35 mouse cellular contexts compared by ENCODE assay signal in the genomic region with DNA sequence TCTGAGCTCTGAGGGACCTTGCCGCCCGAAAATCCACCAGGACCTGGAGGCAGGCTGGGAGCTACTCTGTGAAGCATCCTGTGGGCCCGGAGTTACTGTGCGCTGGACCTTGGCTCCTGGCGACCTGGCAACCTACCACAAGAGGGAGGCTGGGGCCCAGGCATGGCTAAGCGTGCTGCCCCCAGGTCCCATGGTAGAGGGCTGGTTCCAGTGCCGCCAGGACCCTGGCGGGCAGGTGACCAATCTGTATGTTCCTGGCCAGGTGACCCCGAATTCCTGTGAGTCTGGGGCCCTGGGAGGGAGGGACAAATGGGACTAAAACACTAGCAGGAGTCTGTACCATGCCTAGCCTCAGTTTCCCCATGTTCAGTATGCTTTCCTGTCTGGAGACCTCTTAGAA. TPM values are rescaled to one million over a fixed set of nuclear protein-coding genes. Genes with fewer than 3 reads are reported as not detected.
DNase-seq lines count a peak whose midpoint lies in the region; ATAC-seq and TF ChIP-seq lines count a peak whose summit lies in the region.
"Had no signal": no experiment of that assay in that cellular context is flagged by ENCODE, and none has a peak within 500 bp of the region (broad histone marks: within the 10 kb centered on the region; RNA-seq: fewer than 3 reads in every experiment).

No protein-coding gene starts in this region.

- 0 out of 2 replicates have a peak overlapping the region, but pooled peaks have one; percentile 21 for H3K9ac ChIP-seq in intestine, embryonic 16.5 days (ENCODE audit: low read depth, low read length)
- H3K9ac ChIP-seq in intestine, embryonic 15.5 days = no peak overlapping the region
- H3K9ac ChIP-seq in CH12.LX (ENCODE audit: insufficient read depth, low read depth) (no peak overlapping the region; the same call in 1 of the 2 replicates), ES-Bruce4 (ENCODE audit: low read depth, poor library complexity, severe bottlenecking) (no peak overlapping the region)
- H3K9ac ChIP-seq: forebrain, embryonic 13.5 days; heart, embryonic 13.5 days; hindbrain, embryonic 14.5 days had no signal

- H3K27ac ChIP-seq in intestine, embryonic 16.5 days (ENCODE audit: low read length) = no peak overlapping the region
- H3K27ac ChIP-seq in intestine, embryonic 15.5 days = no peak overlapping the region
- H3K27ac ChIP-seq in CH12.LX (ENCODE audit: insufficient read depth, low read depth) (peak overlapping the region; percentile 3), ES-Bruce4 (ENCODE audit: insufficient read depth, low read length) (no peak overlapping the region)
- H3K27ac ChIP-seq: forebrain, embryonic 10.5 days; forebrain, embryonic 13.5 days; heart, adult 2 months; heart, embryonic 10.5 days; heart, embryonic 13.5 days; hindbrain, embryonic 14.5 days; hindbrain, postnatal 0 days had no signal

- TF ChIP-seq RAD21 in CH12.LX (IDR thresholded peaks at IDR 0.05; ENCODE audit: low read depth, low read length) = peak; percentile 3; the same call in 1 of the 2 replicates

- 69% methylated on average over 9 of the region's 9 CpGs for WGBS in intestine, embryonic 16.5 days
- WGBS in intestine, embryonic 15.5 days = 82% methylated on average over 9 of the region's 9 CpGs

- no peaks in the 10 kb centered on the region for H3K27me3 ChIP-seq in intestine, embryonic 16.5 days (replicated peaks; ENCODE audit: control insufficient read depth, insufficient read depth, low read length)
- no peaks in the 10 kb centered on the region for H3K27me3 ChIP-seq in intestine, embryonic 15.5 days (replicated peaks)
- no peaks in the 10 kb centered on the region for H3K27me3 ChIP-seq in CH12.LX (replicated peaks)
- H3K27me3 ChIP-seq in ES-Bruce4 (ENCODE audit: control insufficient read depth, insufficient read depth, low read length, poor library complexity, severe bottlenecking) = no peaks in the 10 kb centered on the region
- H3K27me3 ChIP-seq: forebrain, embryonic 13.5 days; Patski had no signal

- H3K4me2 ChIP-seq in intestine, embryonic 16.5 days (ENCODE audit: low read depth, low read length) = no peak overlapping the region
- H3K4me2 ChIP-seq in intestine, embryonic 15.5 days (replicated peaks) = no peak overlapping the region
- 0 out of 2 replicates have a peak overlapping the region, but pooled peaks have one; percentile 65 for H3K4me2 ChIP-seq in CH12.LX (ENCODE audit: insufficient read depth, low read depth, poor library complexity, severe bottlenecking)
- H3K4me2 ChIP-seq: forebrain, embryonic 13.5 days; heart, embryonic 13.5 days; hindbrain, embryonic 14.5 days had no signal

- H3K4me1 ChIP-seq in intestine, embryonic 16.5 days (ENCODE audit: control insufficient read depth, insufficient read depth, low read length) = peaks cover 12% of the 10 kb centered on the region
- H3K4me1 ChIP-seq in intestine, embryonic 15.5 days (replicated peaks) = peaks cover 19% of the 10 kb centered on the region
- H3K4me1 ChIP-seq in CH12.LX (ENCODE audit: control insufficient read depth in 1 of 2, insufficient read depth in 2 of 2) (peaks cover 29 to 54% of the 10 kb centered on the region in 2 experiments), ES-Bruce4 (ENCODE audit: control insufficient read depth, insufficient read depth, low read length) (peaks cover 4% of the 10 kb centered on the region)

- no peak for ATAC-seq in intestine, embryonic 16.5 days
- ATAC-seq in intestine, embryonic 15.5 days = no peak
- ATAC-seq: forebrain, embryonic 13.5 days; forebrain, embryonic 16.5 days; hindbrain, postnatal 0 days; inflammation-experienced regulatory T-cells, adult 6 months; Patski had no signal

- in situ Hi-C loops in CH12.LX (cut with MboI; ENCODE audit: low pct_ligation_motif_present, low pct_unique_long_range_greater_than_20kb, low sequenced_read_pairs) = no loop called here

- no peak overlapping the region for H3K4me3 ChIP-seq in intestine, embryonic 16.5 days (ENCODE audit: low read length)
- no peak overlapping the region for H3K4me3 ChIP-seq in intestine, embryonic 15.5 days (replicated peaks)
- H3K4me3 ChIP-seq in CH12.LX (replicated peaks in 1 of 3; ENCODE audit: low read depth in 2 of 3, low read length in 2 of 3, poor library complexity in 1 of 3) (peak overlapping the region in 2 of 3 experiments; percentile 9 to 59), ES-Bruce4 (ENCODE audit: low read depth, low read length) (no peak overlapping the region)
- H3K4me3 ChIP-seq: forebrain, embryonic 10.5 days; forebrain, embryonic 13.5 days; heart, adult 2 months; heart, embryonic 10.5 days; heart, embryonic 13.5 days had no signal

- peaks cover 11% of the 10 kb centered on the region; the same call in 1 of the 2 replicates for H3K79me2 ChIP-seq in CH12.LX (replicated peaks; ENCODE audit: control insufficient read depth, extremely low read depth, insufficient read depth, poor library complexity, severe bottlenecking)

- TF ChIP-seq EP300 in CH12.LX (IDR thresholded peaks at IDR 0.05; ENCODE audit: low read length) = no peak
- TF ChIP-seq EP300 in ES-Bruce4 (IDR thresholded peaks at IDR 0.05; ENCODE audit: insufficient read depth, low read depth, low read length) = no peak

- H3K9me3 ChIP-seq in intestine, embryonic 16.5 days (ENCODE audit: control insufficient read depth, low read length) = no peaks in the 10 kb centered on the region
- H3K9me3 ChIP-seq in intestine, embryonic 15.5 days = no peaks in the 10 kb centered on the region
- no peaks in the 10 kb centered on the region for H3K9me3 ChIP-seq in CH12.LX (replicated peaks; ENCODE audit: low read length)
- no peaks in the 10 kb centered on the region for H3K9me3 ChIP-seq in ES-Bruce4 (replicated peaks; ENCODE audit: control insufficient read depth, insufficient read depth, low read length, poor library complexity, severe bottlenecking)
- H3K9me3 ChIP-seq: forebrain, embryonic 10.5 days; forebrain, embryonic 13.5 days; G1E; heart, embryonic 10.5 days; heart, embryonic 13.5 days had no signal

- no peaks in the 10 kb centered on the region for H3K36me3 ChIP-seq in intestine, embryonic 16.5 days (ENCODE audit: control insufficient read depth, insufficient read depth, low read length)
- no peaks in the 10 kb centered on the region for H3K36me3 ChIP-seq in intestine, embryonic 15.5 days
- H3K36me3 ChIP-seq in CH12.LX (replicated peaks in 1 of 2; ENCODE audit: control insufficient read depth in 1 of 2, insufficient read depth in 1 of 2, low read length in 1 of 2) (peaks cover 0 to 25% of the 10 kb centered on the region in 2 experiments), ES-Bruce4 (ENCODE audit: control insufficient read depth, insufficient read depth, low read length, poor library complexity, severe bottlenecking) (no peaks in the 10 kb centered on the region)
- H3K36me3 ChIP-seq: forebrain, embryonic 10.5 days; heart, embryonic 10.5 days; heart, embryonic 13.5 days had no signal

- DNase-seq in cerebellum, adult 8-10 months = peak; percentile 28
- no peak for DNase-seq in cerebellum, postnatal 10 days
- no peak for DNase-seq in CH12.LX (ENCODE audit: extremely low read depth)
- no peak for DNase-seq in T-cell, adult 2 months (ENCODE audit: low spot score)
- DNase-seq: adrenal gland, adult 2 months; adrenal gland, postnatal 14 days; B cell, adult 2 months; cerebellum, adult 18-20 months; cerebellum, postnatal 36 days; gastrocnemius, postnatal 10 days; gastrocnemius, postnatal 36 days; heart, adult 2 months; heart, postnatal 14 days; heart, postnatal 4 days; kidney, adult 11 months had no signal

- dilution Hi-C loops in CH12.LX (cut with MboI; ENCODE audit: extremely low pct_ligation_motif_present, extremely low pct_unique_long_range_greater_than_20kb, low sequenced_read_pairs) = no loop called here

- TF ChIP-seq POLR2A in CH12.LX (IDR thresholded peaks at IDR 0.05; ENCODE audit: low read depth, low read length) (no peak), ES-Bruce4 (IDR thresholded peaks at IDR 0.05; ENCODE audit: insufficient read depth, low read length) (no peak)

- peak in 1 of 2 experiments; percentile 16; a peak in 2 of 4 replicates for TF ChIP-seq CTCF in CH12.LX (conservative IDR thresholded peaks at IDR 0.05 in 1 of 2, IDR thresholded peaks at IDR 0.05 in 1 of 2; ENCODE audit: low read depth in 2 of 2, low read length in 2 of 2)
- peak; percentile 13 for TF ChIP-seq CTCF in ES-Bruce4 (IDR thresholded peaks at IDR 0.05; ENCODE audit: low read depth, low read length)

RNA-seq across cellular contexts. Expression of a gene that starts 2.1 kb away (rescaled TPM):
- polyA plus RNA-seq in intestine, embryonic 16.5 days (2015; fragmentation: Nextera tagmentation; extraction: Ambion mirVana) = 27.4 and 31.8 TPM in 2 replicates
- 23.6 and 28.6 TPM in 2 replicates for polyA plus RNA-seq in intestine, embryonic 15.5 days (2015; fragmentation: Nextera tagmentation; extraction: Ambion mirVana)
- 62.4 and 110 TPM in 2 replicates for total RNA-seq in CH12.LX (2012; rRNA removed)
- total RNA-seq in CH12.LX (2014; rRNA removed) = 55.4 and 61.9 TPM in 2 replicates
- 167 and 171 TPM in 2 replicates for polyA plus RNA-seq in CH12.LX (2012; ENCODE audit: insufficient read length, low read depth)
- polyA plus RNA-seq in ES-Bruce4 (2011; ENCODE audit: insufficient read depth, insufficient read length, low read depth, missing spikeins) = 1.9 and 2.6 TPM in 2 replicates
- total RNA-seq: adrenal gland, adult 2 months; adrenal gland, postnatal 14 days; G1E; gastrocnemius, adult 18-20 months; gastrocnemius, postnatal 10 days; gastrocnemius, postnatal 36 days; granulocyte monocyte progenitor cell, adult 5-6 weeks; heart, adult 2 months had no signal
- polyA plus RNA-seq: adrenal gland, adult 2 months; G1E; heart, adult 2 months; inflammation-experienced regulatory T-cells, adult 6 months; Patski had no signal

RNA-seq across cellular contexts. Expression of a gene that starts 2.7 kb away (rescaled TPM):
- polyA plus RNA-seq in intestine, embryonic 16.5 days (2015; fragmentation: Nextera tagmentation; extraction: Ambion mirVana) = 56.8 and 64.4 TPM in 2 replicates
- 62.8 and 63.0 TPM in 2 replicates for polyA plus RNA-seq in intestine, embryonic 15.5 days (2015; fragmentation: Nextera tagmentation; extraction: Ambion mirVana)
- total RNA-seq in CH12.LX (2012; rRNA removed) (33.7 and 58.9 TPM in 2 replicates), CH12.LX (2014; rRNA removed) (34.4 and 42.8 TPM in 2 replicates)
- polyA plus RNA-seq in CH12.LX (2012; ENCODE audit: insufficient read length, low read depth) (42.0 and 44.5 TPM in 2 replicates), ES-Bruce4 (2011; ENCODE audit: insufficient read depth, insufficient read length, low read depth, missing spikeins) (11.3 and 14.5 TPM in 2 replicates)

RNA-seq across cellular contexts. Expression of a gene that starts 15.5 kb away (rescaled TPM):
- 120 and 128 TPM in 2 replicates for polyA plus RNA-seq in intestine, embryonic 16.5 days (2015; fragmentation: Nextera tagmentation; extraction: Ambion mirVana)
- 137 and 144 TPM in 2 replicates for polyA plus RNA-seq in intestine, embryonic 15.5 days (2015; fragmentation: Nextera tagmentation; extraction: Ambion mirVana)
- total RNA-seq in CH12.LX (2012; rRNA removed) (335 and 348 TPM in 2 replicates), CH12.LX (2014; rRNA removed) (323 and 331 TPM in 2 replicates)
- polyA plus RNA-seq in CH12.LX (2012; ENCODE audit: insufficient read length, low read depth) (314 and 354 TPM in 2 replicates), ES-Bruce4 (2011; ENCODE audit: insufficient read depth, insufficient read length, low read depth, missing spikeins) (299 and 319 TPM in 2 replicates)

RNA-seq across cellular contexts. Expression of a gene that starts 21.0 kb away (rescaled TPM):
- polyA plus RNA-seq in intestine, embryonic 16.5 days (2015; fragmentation: Nextera tagmentation; extraction: Ambion mirVana) = not detected in 2 replicates
- not detected in 2 replicates for polyA plus RNA-seq in intestine, embryonic 15.5 days (2015; fragmentation: Nextera tagmentation; extraction: Ambion mirVana)
- total RNA-seq in CH12.LX (2012; rRNA removed) (not detected in 2 replicates), CH12.LX (2014; rRNA removed) (not detected in 2 replicates)
- polyA plus RNA-seq in CH12.LX (2012; ENCODE audit: insufficient read length, low read depth) (not detected in 2 replicates), ES-Bruce4 (2011; ENCODE audit: insufficient read depth, insufficient read length, low read depth, missing spikeins) (not detected in 2 replicates)
- total RNA-seq: adrenal gland, adult 2 months; adrenal gland, postnatal 14 days; adrenal gland, postnatal 4 days; granulocyte monocyte progenitor cell, adult 5-6 weeks; heart, adult 2 months; heart, postnatal 14 days; heart, postnatal 4 days had no signal
- polyA plus RNA-seq: adrenal gland, adult 2 months; embryonic facial prominence, embryonic 11.5 days; embryonic facial prominence, embryonic 14.5 days; forebrain, embryonic 10.5 days; G1E; heart, adult 2 months; heart, embryonic 10.5 days; heart, embryonic 13.5 days; heart, embryonic 16.5 days; hindbrain, embryonic 11.5 days; inflammation-experienced regulatory T-cells, adult 6 months; Patski had no signal

RNA-seq across cellular contexts. Expression of a gene that starts 22.3 kb away (rescaled TPM):
- polyA plus RNA-seq in intestine, embryonic 16.5 days (2015; fragmentation: Nextera tagmentation; extraction: Ambion mirVana) = 0.21 and 0.56 TPM in 2 replicates
- polyA plus RNA-seq in intestine, embryonic 15.5 days (2015; fragmentation: Nextera tagmentation; extraction: Ambion mirVana) = 0.52 and 0.76 TPM in 2 replicates
- total RNA-seq in CH12.LX (2012; rRNA removed) = 0.17 and 0.67 TPM in 2 replicates
- 0.45 and 0.59 TPM in 2 replicates for total RNA-seq in CH12.LX (2014; rRNA removed)
- 0.30 and 0.73 TPM in 2 replicates for polyA plus RNA-seq in CH12.LX (2012; ENCODE audit: insufficient read length, low read depth)
- 2.8 and 3.6 TPM in 2 replicates for polyA plus RNA-seq in ES-Bruce4 (2011; ENCODE audit: insufficient read depth, insufficient read length, low read depth, missing spikeins)
- total RNA-seq: granulocyte monocyte progenitor cell, adult 5-6 weeks had no signal

Comparison
In these comparisons a context has a peak if more than half of its experiments do, and no peak if none do; other contexts are left out.
1. H3K4me3 ChIP-seq: peak in CH12.LX (2 of 3); none in intestine, embryonic 16.5 days (single experiment), intestine, embryonic 15.5 days (single experiment) and ES-Bruce4 (single experiment).